Mouse (Mus musculus) heart, embryonic 11.5 days (tissue): ENCODE results near the gene Tcf20. TPM values are rescaled to one million over a fixed set of nuclear protein-coding genes. Genes with fewer than 3 reads are reported as not detected.

Experiments used
- ATAC-seq: fragments of 200-750 bp; cut with Nextera tagmentation; replicated peaks from 2 replicates; pipeline ENCODE4 v1.8.0; 2017; ENCODE audit warnings: moderate library complexity; ENCODE audit not compliant: insufficient number of reproducible peaks, low FRiP score, low TSS enrichment
- H3K27ac ChIP-seq: fragments of 300-500 bp; sonication (generic); 2 replicates; pipeline ENCODE4 v1.5.1; 2014; ENCODE audit warnings: mild to moderate bottlenecking, low read depth, low read length
- H3K27me3 ChIP-seq: fragments of 300-500 bp; sonication (generic); 2 replicates; pipeline ENCODE4 v1.6.1; 2014; ENCODE audit warnings: mild to moderate bottlenecking, low read length, mixed read lengths; ENCODE audit not compliant: control insufficient read depth, insufficient read depth
- H3K36me3 ChIP-seq: fragments of 300-500 bp; sonication (generic); 2 replicates; pipeline ENCODE4 v1.6.1; 2014; ENCODE audit warnings: mild to moderate bottlenecking, low read length, moderate library complexity, mixed read lengths; ENCODE audit not compliant: control insufficient read depth, insufficient read depth
- H3K4me1 ChIP-seq: fragments of 300-500 bp; sonication (generic); 2 replicates; pipeline ENCODE4 v1.6.1; 2014; ENCODE audit warnings: low read length; ENCODE audit not compliant: control insufficient read depth, insufficient read depth
- H3K4me2 ChIP-seq: fragments of 300-500 bp; sonication (generic); 2 replicates; pipeline ENCODE4 v1.6.1; 2014; ENCODE audit warnings: mild to moderate bottlenecking, moderate library complexity
- H3K4me3 ChIP-seq: fragments of 300-500 bp; sonication (generic); 2 replicates; pipeline ENCODE4 v1.5.1; 2014; ENCODE audit warnings: low read depth, low read length
- H3K9ac ChIP-seq: fragments of 300-500 bp; sonication (generic); 2 replicates; pipeline ENCODE4 v1.6.1; 2014; ENCODE audit warnings: mild to moderate bottlenecking, low read depth, low read length, moderate library complexity
- H3K9me3 ChIP-seq: fragments of 300-500 bp; sonication (generic); replicated peaks from 2 replicates; pipeline ENCODE4 v1.6.1; 2016; ENCODE audit warnings: low read length; ENCODE audit not compliant: control insufficient read depth
- WGBS: fragments of 180-500 bp; shearing (Covaris S2); extraction: QIAGEN DNeasy Blood & Tissue Kit; methylation state at CpG from one replicate; pipeline ENCODE4 v1.1.7; 2014; ENCODE audit not compliant: insufficient replicate concordance; 5-methylcytosine and 5-hydroxymethylcytosine counted together
- polyA plus RNA-seq: library from polyadenylated mRNA; unstranded; fragments of >200 nt; fragmentation: Nextera tagmentation; extraction: Ambion mirVana; gene quantifications from 2 replicates; pipeline ENCODE4 v1.2.1, GENCODE M21; 2014

The Tcf20 gene
- polyA plus RNA-seq, 1 experiment from 2014 or later = 6.7 TPM

DNA sequence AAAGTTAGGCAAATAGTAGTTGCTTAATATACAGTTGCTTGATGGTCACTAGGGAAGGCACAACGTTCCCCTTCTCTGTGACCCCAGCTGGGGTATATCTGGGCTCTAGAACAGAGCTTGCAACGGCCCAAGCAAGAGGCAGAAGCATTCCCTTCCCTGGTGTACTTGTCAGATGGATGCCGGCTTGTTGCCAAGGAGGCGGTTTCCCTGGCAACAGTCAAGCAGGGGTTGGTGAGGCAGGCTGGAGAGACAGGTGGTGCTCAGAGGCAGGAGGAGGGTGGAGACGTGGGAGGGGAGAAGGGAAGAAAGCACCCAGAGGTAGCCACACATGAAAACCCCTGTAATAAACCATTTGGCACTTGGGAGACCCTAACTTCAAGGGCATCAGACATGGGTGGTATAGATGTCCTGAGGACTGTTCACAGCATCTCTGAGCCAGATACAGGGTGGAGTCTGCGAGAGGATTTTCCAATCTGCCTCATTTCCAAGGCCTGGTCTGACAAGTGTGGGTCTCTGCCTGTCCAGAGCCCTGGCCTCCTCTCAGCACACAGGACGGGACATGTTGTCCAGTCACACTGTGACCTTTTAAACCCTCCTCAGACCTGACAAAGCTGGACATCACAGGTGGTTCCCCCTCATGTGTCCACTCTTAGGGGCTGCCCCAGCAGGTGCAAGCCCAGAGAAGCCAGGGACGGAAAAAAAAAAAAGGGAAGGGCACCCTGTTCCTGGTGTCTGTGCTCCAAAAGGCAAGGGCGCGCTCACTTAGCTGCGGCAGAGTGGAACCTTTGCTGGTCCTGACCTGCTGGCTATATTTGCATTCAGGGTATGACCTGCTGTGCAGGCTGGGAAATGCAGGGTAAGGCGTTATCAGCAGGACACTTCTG is 15.2 kb upstream of the Tcf20 start:
- Histone ChIP-seq H3K4me1 (peaks cover 3% of the 10 kb centered on the region), H3K36me3 (no peaks in the 10 kb centered on the region), H3K27me3 (peaks cover 29% of the 10 kb centered on the region), H3K4me3 (no peak overlapping the region), H3K9me3 (no peaks in the 10 kb centered on the region), H3K4me2 (no peak overlapping the region), H3K27ac (no peak overlapping the region), H3K9ac (no peak overlapping the region)
- no peak for ATAC-seq
- WGBS = 48% methylated on average over 12 of the region's 12 CpGs

DNA sequence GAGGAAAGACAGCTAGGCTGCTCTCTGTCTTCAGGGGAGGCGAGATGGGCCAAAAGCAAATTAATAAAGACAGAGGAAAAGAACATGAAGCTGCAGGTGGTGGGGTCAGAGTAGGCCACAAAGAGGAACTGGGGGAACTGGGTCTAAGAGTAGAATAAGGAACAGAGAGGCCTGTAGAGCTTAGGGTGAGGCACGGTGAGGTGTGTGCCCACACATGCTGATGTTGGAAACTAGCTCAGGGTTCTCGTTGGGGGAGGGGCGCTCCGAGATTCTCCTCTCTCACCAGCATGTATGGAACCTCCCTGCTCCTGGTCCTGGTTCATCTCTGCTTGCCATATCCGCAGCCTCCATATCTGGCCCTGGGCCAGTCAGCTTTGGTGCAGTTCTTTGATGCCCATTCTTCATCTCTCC is 11.1 kb upstream of the Tcf20 start:
- Histone ChIP-seq H3K9me3 (no peaks in the 10 kb centered on the region), H3K4me3 (no peak overlapping the region), H3K27ac (no peak overlapping the region), H3K36me3 (no peaks in the 10 kb centered on the region), H3K9ac (no peak overlapping the region), H3K4me2 (no peak overlapping the region), H3K27me3 (peaks cover 32% of the 10 kb centered on the region), H3K4me1 (peaks cover 9% of the 10 kb centered on the region)
- ATAC-seq = no peak
- WGBS = 76% methylated on average over 6 of the region's 6 CpGs

DNA sequence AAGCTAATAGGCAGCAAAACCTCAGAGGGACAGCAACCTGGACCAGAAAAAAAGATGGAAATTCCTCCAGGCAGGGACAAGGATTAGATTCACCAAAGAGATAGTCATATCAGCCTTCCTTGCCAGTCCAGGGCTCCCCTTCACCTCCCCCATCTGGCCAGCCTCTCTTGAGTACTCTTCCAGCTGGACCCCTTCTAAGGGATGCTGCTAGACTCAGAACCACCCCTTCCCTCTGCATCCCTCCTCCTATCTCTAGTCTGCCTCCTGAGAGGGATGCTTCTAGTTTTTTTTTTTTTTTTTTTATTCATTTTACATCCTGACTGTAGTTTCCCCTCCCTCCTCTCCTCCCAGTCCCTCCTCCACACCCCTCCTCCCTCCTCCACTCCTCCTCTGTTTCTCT is 8.8 kb upstream of the Tcf20 start:
- H3K36me3 ChIP-seq = no peaks in the 10 kb centered on the region
- no peak overlapping the region for H3K4me2 ChIP-seq
- peaks cover 7% of the 10 kb centered on the region for H3K4me1 ChIP-seq
- ATAC-seq = no peak
- H3K27me3 ChIP-seq = peaks cover 19% of the 10 kb centered on the region
- H3K27ac ChIP-seq = no peak overlapping the region
- no peaks in the 10 kb centered on the region for H3K9me3 ChIP-seq
- no peak overlapping the region for H3K9ac ChIP-seq
- H3K4me3 ChIP-seq = no peak overlapping the region

DNA sequence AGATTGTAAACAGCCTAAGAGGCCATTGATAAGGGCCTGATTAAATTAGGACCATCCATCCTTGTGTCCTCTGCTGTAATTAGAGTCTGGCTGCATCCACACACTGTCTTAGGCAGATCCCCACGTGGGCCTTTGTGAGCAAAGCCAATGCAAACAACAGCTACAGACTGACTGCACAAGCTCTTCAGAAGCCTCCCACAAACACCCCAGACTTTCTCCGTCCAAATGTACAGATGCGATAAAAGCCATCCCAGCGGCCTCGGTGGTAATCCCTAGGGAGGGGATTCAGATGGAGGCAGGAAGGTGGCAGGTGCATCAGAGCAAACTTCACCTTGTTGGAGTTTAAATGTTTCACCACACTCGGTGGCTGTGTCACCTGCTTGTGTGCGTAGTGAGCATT is 7.6 kb upstream of the Tcf20 start:
- H3K4me3 ChIP-seq = no peak overlapping the region
- 69% methylated on average over 7 of the region's 7 CpGs for WGBS
- no peaks in the 10 kb centered on the region for H3K36me3 ChIP-seq
- H3K4me1 ChIP-seq = peaks cover 7% of the 10 kb centered on the region
- peaks cover 16% of the 10 kb centered on the region for H3K27me3 ChIP-seq
- no peak for ATAC-seq
- no peak overlapping the region for H3K4me2 ChIP-seq
- no peak overlapping the region for H3K9ac ChIP-seq
- H3K9me3 ChIP-seq = no peaks in the 10 kb centered on the region
- no peak overlapping the region for H3K27ac ChIP-seq

DNA sequence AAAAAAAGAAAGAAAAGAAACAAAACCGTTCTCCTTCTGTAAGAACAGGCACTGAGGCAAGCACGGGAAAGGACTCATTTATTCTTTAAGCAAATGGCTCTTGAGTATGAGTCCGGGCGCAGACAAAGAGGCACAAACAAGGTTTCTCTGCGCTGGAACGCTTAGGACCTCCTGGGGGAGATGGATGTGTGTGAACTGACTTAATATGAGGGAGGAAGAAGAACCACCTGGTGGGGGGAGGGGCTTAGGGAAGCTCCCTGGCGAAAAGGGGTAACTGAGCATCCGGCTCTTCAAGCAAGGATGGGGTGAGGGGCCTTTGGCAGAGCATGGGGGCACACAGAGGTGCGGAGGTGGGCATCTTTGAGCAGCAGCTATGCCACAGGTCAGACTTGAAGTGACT is 5.2 kb upstream of the Tcf20 start:
- no peaks in the 10 kb centered on the region for H3K9me3 ChIP-seq
- no peak overlapping the region for H3K9ac ChIP-seq
- H3K27ac ChIP-seq = no peak overlapping the region
- H3K27me3 ChIP-seq = peaks cover 19% of the 10 kb centered on the region; the same call in 1 of the 2 replicates
- H3K36me3 ChIP-seq = no peaks in the 10 kb centered on the region
- 61% methylated on average over 9 of the region's 9 CpGs for WGBS
- peaks cover 13% of the 10 kb centered on the region for H3K4me1 ChIP-seq
- H3K4me2 ChIP-seq = no peak overlapping the region
- H3K4me3 ChIP-seq = no peak overlapping the region
- ATAC-seq = no peak

DNA sequence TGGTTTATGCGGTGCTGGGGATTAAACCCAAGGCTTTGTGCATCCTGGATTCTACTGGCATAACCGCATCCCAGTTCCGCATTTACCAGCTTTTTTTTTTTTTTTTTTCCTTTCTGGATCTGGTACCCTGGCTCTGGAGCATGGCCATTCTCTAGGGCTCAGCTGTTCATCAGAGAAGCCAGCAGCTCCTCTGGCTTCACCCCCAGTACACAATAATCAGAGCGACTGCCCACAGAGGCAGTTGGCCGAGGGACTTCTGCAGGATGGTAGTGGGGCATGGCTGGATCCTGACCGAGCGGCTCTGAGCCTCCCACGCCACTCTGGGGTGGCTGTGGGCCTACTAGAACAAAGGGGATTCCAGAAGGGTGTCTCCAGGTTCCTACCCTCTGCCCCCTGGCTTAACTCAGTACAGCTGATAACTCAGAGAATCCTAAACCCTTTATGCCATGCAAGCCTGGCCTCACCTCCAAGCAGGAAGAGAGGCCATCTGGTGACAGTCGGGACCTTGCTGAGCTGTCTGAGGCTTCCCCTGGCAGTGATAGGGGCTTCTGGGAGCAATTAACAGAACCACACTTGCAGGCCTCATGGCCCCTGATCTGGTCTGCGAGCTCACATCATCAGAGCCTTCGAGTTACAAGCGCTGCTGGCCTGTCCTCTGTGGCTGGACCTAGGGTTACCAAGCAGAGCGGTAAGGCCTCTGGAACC is 4.6 kb upstream of the Tcf20 start:
- H3K9me3 ChIP-seq = no peaks in the 10 kb centered on the region
- H3K4me1 ChIP-seq = peaks cover 11% of the 10 kb centered on the region
- no peak overlapping the region for H3K4me2 ChIP-seq
- no peaks in the 10 kb centered on the region for H3K36me3 ChIP-seq
- no peak overlapping the region for H3K27ac ChIP-seq
- no peak for ATAC-seq
- no peak overlapping the region for H3K4me3 ChIP-seq
- 63% methylated on average over 13 of the region's 13 CpGs for WGBS
- peaks cover 19% of the 10 kb centered on the region; the same call in 1 of the 2 replicates for H3K27me3 ChIP-seq
- no peak overlapping the region for H3K9ac ChIP-seq

DNA sequence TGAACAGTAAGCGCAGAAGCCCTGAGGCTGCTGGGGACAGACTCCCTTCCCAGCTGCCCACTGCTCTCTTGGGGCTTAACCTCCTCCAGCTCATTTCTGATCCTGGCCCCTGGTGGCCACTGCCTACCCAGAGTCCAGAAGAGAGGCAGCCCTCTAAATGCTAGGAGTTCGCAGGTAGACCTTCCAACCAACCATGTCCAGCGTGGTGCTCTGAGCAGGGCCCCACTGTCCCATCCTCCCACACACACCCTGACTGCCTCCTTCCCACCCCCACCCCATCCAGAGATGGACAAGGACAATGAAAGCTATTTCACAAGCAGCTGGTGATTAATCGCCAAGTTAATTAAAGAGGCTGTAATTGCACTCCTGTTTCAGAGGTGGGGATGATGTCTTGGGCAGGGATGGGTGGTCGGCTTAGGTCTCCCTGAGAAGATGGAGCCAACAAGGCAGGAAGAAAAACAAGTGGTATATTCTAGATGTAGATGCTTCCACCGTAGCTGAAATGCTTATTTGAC is 1.6 kb upstream of the Tcf20 start:
- WGBS = 77% methylated on average over 6 of the region's 6 CpGs
- H3K4me1 ChIP-seq = peaks cover 12% of the 10 kb centered on the region
- no peak overlapping the region for H3K9ac ChIP-seq
- no peak overlapping the region for H3K4me2 ChIP-seq
- ATAC-seq = no peak
- no peaks in the 10 kb centered on the region for H3K9me3 ChIP-seq
- no peak overlapping the region for H3K4me3 ChIP-seq
- H3K36me3 ChIP-seq = no peaks in the 10 kb centered on the region
- H3K27me3 ChIP-seq = peaks cover 33% of the 10 kb centered on the region
- no peak overlapping the region for H3K27ac ChIP-seq

DNA sequence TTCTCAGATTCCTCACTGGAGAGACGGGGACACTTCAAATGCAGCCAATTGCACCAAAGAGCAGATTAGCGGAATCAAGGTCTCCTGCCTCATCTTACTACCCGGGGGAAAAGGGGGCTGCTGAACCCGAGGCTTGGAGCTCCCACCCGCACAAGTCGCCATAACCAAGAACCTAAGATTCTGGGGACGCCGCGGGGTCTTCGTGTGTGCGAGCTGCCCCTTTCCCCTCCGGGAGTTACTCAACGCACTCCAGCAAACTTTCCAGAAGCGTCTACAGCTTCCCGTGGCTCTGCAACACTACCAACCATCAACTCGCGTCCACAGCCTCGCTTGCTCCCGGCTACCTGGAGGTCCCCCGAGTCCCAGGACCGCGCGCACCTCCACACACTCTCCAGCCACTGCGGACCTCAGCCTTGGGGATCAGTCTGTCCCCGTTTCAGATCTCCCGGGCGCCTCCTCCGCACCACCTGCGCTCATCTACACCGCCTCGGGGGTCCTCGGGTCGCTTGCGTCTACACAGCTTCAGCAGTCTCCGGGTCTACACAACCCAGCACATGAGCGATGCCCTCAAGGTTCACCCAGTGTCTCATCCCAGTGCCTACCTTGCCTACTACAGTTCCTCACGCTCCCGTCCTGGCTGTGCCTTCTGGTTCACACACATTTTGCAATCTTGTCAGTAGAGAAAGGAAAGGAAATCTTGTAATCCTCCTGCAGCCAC is 499 bp downstream of the Tcf20 start:
- Histone ChIP-seq H3K27ac (no peak overlapping the region), H3K9ac (no peak overlapping the region), H3K9me3 (no peaks in the 10 kb centered on the region), H3K4me2 (peak overlapping the region; percentile 96), H3K27me3 (peaks cover 30% of the 10 kb centered on the region), H3K36me3 (no peaks in the 10 kb centered on the region), H3K4me1 (peaks cover 20% of the 10 kb centered on the region), H3K4me3 (peak overlapping the region; percentile 51)
- 1% methylated on average over 38 of the region's 38 CpGs for WGBS
- ATAC-seq = no peak
